Mouse (Mus musculus): ENCODE data around the gene Trp53rka. TPM values are rescaled to one million over a fixed set of nuclear protein-coding genes. Genes with fewer than 3 reads are reported as not detected.

Trp53rka gene
- polyA plus RNA-seq, 1 experiment from 2014 or later, result 42.6 TPM

DNA sequence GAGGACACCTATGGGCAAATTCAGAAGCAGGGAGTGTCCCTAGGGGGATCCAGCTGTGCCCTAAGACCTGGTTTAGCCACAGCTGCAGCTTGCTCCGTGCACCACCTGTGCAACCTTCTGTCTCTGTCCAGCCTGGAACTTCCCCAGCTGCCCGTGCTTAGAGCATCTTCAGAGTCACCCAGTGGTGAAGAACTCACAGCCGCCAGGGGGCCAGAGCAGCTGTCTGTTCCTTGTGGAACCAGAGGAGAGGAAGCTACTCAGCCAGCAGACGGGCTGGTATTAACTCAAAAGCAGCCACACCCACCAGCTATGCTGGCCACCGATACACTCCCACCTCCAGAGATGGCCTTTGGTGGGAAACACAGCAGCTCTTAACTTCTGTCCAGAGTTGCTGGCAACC, 23.0 kb downstream of the Trp53rka start:
- WGBS, result 47% methylated on average over 5 of the region's 5 CpGs
- Histone ChIP-seq H3K4me3 (ENCODE audit: low read length) (no peak overlapping the region), H3K27ac (ENCODE audit: low read depth, low read length) (no peak overlapping the region), H3K36me3 (ENCODE audit: control insufficient read depth, insufficient read depth, low read length) (no peaks in the 10 kb centered on the region), H3K27me3 (replicated peaks; ENCODE audit: control insufficient read depth, insufficient read depth, low read length) (no peaks in the 10 kb centered on the region; the same call in 1 of the 2 replicates), H3K4me2 (ENCODE audit: low read length) (no peak overlapping the region), H3K9ac (ENCODE audit: low read depth, low read length) (no peak overlapping the region), H3K4me1 (ENCODE audit: control insufficient read depth, insufficient read depth, low read depth, low read length) (no peaks in the 10 kb centered on the region; the same call in none of the 2 replicates), H3K9me3 (ENCODE audit: control insufficient read depth, low read length) (no peaks in the 10 kb centered on the region)
- no peak for ATAC-seq

DNA sequence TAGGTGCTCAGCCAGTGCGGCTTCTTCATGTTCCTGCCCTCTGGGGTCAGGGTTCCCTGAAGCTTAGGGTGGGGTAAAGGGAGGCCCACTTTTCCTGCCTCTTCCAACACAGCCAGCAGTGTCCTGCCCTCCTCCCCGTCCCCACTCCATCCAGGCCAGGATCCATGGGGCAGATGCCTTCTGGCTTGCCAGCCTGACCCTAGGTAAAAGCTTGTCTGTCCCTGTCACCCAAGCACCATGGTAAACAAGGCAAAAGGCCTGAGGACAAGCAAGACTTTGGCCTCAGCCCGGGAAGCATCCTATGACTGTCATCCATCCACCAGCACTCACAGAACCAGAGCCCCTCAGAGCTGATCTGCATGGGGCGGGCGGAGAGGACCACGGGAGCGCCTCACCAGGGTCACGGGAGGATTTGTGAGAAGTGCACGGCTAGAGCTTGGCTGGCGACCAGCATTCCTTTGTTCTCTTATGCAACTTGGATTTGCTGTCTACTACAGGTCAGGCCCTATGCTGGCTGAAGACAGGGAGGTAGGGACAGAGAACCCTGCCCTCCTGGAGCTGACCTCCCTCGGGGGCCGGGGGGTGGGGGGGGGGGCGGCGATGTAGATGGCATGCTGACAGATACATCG, 25.2 kb downstream of the Trp53rka start:
- Histone ChIP-seq H3K4me3 (ENCODE audit: low read length) (no peak overlapping the region), H3K27me3 (replicated peaks; ENCODE audit: control insufficient read depth, insufficient read depth, low read length) (no peaks in the 10 kb centered on the region; the same call in 1 of the 2 replicates), H3K9me3 (ENCODE audit: control insufficient read depth, low read length) (no peaks in the 10 kb centered on the region), H3K27ac (ENCODE audit: low read depth, low read length) (no peak overlapping the region), H3K4me2 (ENCODE audit: low read length) (no peak overlapping the region), H3K9ac (ENCODE audit: low read depth, low read length) (no peak overlapping the region), H3K4me1 (ENCODE audit: control insufficient read depth, insufficient read depth, low read depth, low read length) (no peaks in the 10 kb centered on the region; the same call in none of the 2 replicates), H3K36me3 (ENCODE audit: control insufficient read depth, insufficient read depth, low read length) (no peaks in the 10 kb centered on the region)
- WGBS, result 47% methylated on average over 15 of the region's 15 CpGs
- ATAC-seq, result no peak

DNA sequence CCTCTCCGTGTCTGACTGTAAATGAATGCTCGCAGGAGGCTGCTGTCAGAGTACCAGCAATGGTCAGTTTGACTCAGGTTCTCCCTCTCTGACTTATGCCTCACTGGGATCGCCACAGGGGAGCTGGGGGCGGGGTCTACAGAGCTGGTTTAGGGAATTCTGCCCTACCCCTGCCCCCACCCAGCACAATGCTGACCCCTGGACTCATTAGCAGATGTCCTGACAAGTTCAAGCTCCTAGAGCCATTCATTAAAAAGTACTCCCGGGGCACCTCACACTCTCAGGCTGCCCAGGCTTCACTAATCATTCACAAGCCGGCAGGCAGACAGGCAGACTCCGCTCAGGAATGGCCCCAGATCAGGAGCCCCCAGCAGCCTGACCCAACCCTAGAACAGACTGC, 33.5 kb downstream of the Trp53rka start:
- H3K4me2 ChIP-seq (ENCODE audit: low read length), result no peak overlapping the region

DNA sequence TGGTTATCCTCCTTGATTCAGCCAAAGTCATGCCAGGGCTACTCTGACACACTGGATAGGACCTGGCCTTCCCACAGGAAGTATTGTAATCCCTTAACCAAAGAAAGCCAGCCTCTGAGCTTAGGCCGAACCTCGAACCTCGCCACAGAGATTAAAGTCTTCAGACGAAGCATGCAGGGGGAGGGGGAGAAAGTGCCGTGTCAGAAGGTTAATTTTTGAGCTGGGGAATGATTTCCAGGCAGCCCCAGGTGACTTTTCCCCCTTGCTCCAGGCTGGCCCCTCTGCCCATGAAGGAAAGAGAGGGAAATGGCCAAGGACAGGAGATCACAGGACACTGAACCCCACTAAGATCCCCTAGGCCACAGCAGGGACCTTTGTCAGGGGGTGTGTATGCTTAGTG, 34.9 kb downstream of the Trp53rka start:
- Histone ChIP-seq H3K27ac (ENCODE audit: low read depth, low read length) (no peak overlapping the region), H3K36me3 (ENCODE audit: control insufficient read depth, insufficient read depth, low read length) (no peaks in the 10 kb centered on the region), H3K27me3 (replicated peaks; ENCODE audit: control insufficient read depth, insufficient read depth, low read length) (no peaks in the 10 kb centered on the region), H3K9me3 (ENCODE audit: control insufficient read depth, low read length) (no peaks in the 10 kb centered on the region), H3K4me3 (ENCODE audit: low read length) (no peak overlapping the region), H3K9ac (ENCODE audit: low read depth, low read length) (no peak overlapping the region), H3K4me1 (ENCODE audit: control insufficient read depth, insufficient read depth, low read depth, low read length) (no peaks in the 10 kb centered on the region), H3K4me2 (ENCODE audit: low read length) (no peak overlapping the region)
- WGBS, result 74% methylated on average over 5 of the region's 5 CpGs
- ATAC-seq, result no peak

More for the DNA sequence above, 33.5 kb downstream of the Trp53rka start:
- H3K4me3 ChIP-seq (ENCODE audit: low read length), result no peak overlapping the region
- H3K36me3 ChIP-seq (ENCODE audit: control insufficient read depth, insufficient read depth, low read length), result no peaks in the 10 kb centered on the region
- ATAC-seq, result no peak
- H3K4me1 ChIP-seq (ENCODE audit: control insufficient read depth, insufficient read depth, low read depth, low read length), result no peaks in the 10 kb centered on the region
- H3K9me3 ChIP-seq (ENCODE audit: control insufficient read depth, low read length), result no peaks in the 10 kb centered on the region
- H3K9ac ChIP-seq (ENCODE audit: low read depth, low read length), result no peak overlapping the region
- no peaks in the 10 kb centered on the region for H3K27me3 ChIP-seq (replicated peaks; ENCODE audit: control insufficient read depth, insufficient read depth, low read length)
- 27% methylated on average over 7 of the region's 7 CpGs for WGBS
- no peak overlapping the region for H3K27ac ChIP-seq (ENCODE audit: low read depth, low read length)

DNA sequence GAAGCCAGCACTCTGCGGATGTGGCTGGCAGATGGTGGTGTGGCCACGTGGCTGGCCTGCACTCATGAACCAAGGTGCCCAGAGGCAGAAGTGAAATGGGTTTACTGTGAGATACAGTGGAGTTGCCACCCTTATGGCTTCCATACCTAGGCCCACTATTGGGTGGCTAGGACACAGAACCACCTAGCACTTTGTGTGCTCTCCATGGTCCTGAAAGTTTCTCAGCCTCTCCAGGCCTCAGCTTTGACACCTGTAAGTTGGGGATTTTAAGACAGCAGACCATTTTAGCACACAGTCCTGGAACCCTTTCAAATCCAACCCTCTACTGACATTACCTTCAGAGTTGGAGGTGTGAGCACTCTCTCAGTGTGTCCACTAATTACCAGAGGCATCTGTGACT, 36.4 kb downstream of the Trp53rka start:
- Histone ChIP-seq H3K27me3 (replicated peaks; ENCODE audit: control insufficient read depth, insufficient read depth, low read length) (no peaks in the 10 kb centered on the region), H3K4me2 (ENCODE audit: low read length) (no peak overlapping the region), H3K4me3 (ENCODE audit: low read length) (no peak overlapping the region), H3K36me3 (ENCODE audit: control insufficient read depth, insufficient read depth, low read length) (no peaks in the 10 kb centered on the region), H3K4me1 (ENCODE audit: control insufficient read depth, insufficient read depth, low read depth, low read length) (no peaks in the 10 kb centered on the region), H3K9ac (ENCODE audit: low read depth, low read length) (no peak overlapping the region), H3K9me3 (ENCODE audit: control insufficient read depth, low read length) (no peaks in the 10 kb centered on the region), H3K27ac (ENCODE audit: low read depth, low read length) (no peak overlapping the region)
- WGBS, result 66% methylated on average over 2 of the region's 2 CpGs
- ATAC-seq, result no peak

DNA sequence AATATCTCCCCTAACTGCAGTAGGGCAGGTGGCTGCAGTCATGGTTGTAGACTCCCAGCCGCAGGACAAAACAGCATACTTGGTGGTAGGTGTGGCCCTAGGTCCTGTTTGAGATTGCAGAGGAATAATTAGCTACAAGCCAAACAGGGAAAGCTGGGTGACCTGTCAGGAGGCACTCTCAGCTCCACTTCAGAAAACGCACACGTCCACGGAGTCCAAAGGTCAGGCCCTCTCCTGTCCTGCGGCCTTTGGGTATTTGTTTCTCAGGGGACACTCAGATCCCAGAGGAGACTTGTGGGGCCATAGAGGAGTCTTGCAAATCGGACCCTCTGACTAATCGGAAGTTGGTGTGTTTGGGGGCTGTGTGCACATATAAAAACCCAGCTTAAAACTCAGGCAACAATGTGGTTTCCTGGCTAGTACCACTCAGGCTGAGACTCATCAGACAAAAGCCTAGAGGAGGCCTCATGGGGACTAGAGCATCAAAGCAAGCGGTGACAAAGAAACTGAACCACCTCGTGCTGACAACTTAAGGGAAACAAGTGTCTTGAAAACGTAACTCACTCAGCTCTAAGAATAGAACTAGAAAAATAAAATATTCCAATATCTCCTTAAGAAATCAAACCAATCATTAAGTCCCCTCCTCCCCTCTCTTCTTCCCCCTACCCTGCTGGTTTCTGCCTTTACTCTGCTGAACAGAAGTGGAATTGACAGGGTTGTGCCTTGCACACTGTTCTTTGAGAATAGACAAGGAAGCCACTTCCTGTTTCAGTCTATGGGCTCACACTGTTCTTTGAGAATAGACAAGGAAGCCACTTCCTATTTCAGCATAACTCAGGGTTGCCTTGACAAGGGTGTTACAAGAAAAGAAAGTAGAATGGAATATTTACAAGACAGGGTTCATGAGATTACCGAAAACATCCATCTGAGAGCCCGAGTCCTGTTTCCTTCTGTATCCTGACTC, 40.1 kb downstream of the Trp53rka start:
- H3K4me1 ChIP-seq (ENCODE audit: control insufficient read depth, insufficient read depth, low read depth, low read length), result no peaks in the 10 kb centered on the region
- ATAC-seq, result no peak
- no peak overlapping the region for H3K27ac ChIP-seq (ENCODE audit: low read depth, low read length)
- H3K9me3 ChIP-seq (ENCODE audit: control insufficient read depth, low read length), result no peaks in the 10 kb centered on the region
- WGBS, result 81% methylated on average over 12 of the region's 12 CpGs
- no peak overlapping the region for H3K4me2 ChIP-seq (ENCODE audit: low read length)
- H3K36me3 ChIP-seq (ENCODE audit: control insufficient read depth, insufficient read depth, low read length), result no peaks in the 10 kb centered on the region
- no peak overlapping the region for H3K9ac ChIP-seq (ENCODE audit: low read depth, low read length)
- no peak overlapping the region for H3K4me3 ChIP-seq (ENCODE audit: low read length)
- no peaks in the 10 kb centered on the region for H3K27me3 ChIP-seq (replicated peaks; ENCODE audit: control insufficient read depth, insufficient read depth, low read length)

DNA sequence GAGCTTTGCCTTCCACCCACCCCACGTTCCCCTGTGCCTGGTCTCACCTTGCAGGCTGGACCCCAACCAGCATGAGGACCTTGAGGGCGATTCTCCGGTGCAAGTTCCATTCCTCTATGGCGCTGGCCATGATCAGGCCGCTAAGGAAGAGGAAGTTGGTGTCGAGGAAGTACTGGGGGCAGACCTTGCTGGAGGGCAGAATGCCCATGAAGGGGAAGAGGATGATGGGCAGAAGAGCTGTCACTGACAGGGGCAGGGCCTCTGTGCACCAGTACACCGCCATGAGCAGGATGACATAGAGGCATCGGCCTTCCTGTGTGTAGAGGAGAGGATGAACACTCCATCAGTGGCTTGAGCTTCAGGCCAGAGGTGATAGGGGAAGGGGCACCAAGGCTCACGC, 44.6 kb downstream of the Trp53rka start:
- no peaks in the 10 kb centered on the region for H3K36me3 ChIP-seq (ENCODE audit: control insufficient read depth, insufficient read depth, low read length)
- H3K27me3 ChIP-seq (replicated peaks; ENCODE audit: control insufficient read depth, insufficient read depth, low read length), result no peaks in the 10 kb centered on the region
- H3K4me3 ChIP-seq (ENCODE audit: low read length), result no peak overlapping the region
- H3K4me1 ChIP-seq (ENCODE audit: control insufficient read depth, insufficient read depth, low read depth, low read length), result no peaks in the 10 kb centered on the region
- H3K4me2 ChIP-seq (ENCODE audit: low read length), result no peak overlapping the region
- H3K9ac ChIP-seq (ENCODE audit: low read depth, low read length), result no peak overlapping the region
- 91% methylated on average over 9 of the region's 9 CpGs for WGBS
- no peak overlapping the region for H3K27ac ChIP-seq (ENCODE audit: low read depth, low read length)
- ATAC-seq, result no peak
- H3K9me3 ChIP-seq (ENCODE audit: control insufficient read depth, low read length), result no peaks in the 10 kb centered on the region

DNA sequence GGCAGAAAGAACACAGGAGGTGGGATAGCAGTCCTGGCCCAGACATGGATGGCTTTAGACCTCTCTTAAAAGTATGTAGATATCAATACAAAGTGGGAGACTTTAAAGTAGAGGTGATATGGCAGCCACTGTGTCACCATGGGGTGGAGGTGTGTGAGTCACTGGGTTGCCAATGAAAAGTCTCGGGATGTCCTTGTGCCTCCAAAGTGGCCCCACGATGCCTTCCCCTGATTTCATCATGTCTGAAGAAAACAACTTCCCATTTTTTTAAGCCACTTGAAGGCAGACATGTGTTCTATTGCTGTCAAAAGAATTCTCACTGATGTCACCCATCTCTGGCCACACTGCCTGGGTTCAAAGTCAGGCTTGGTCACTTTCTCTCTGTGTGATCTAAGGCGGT, 48.3 kb downstream of the Trp53rka start:
- no peaks in the 10 kb centered on the region for H3K27me3 ChIP-seq (replicated peaks; ENCODE audit: control insufficient read depth, insufficient read depth, low read length)

DNA sequence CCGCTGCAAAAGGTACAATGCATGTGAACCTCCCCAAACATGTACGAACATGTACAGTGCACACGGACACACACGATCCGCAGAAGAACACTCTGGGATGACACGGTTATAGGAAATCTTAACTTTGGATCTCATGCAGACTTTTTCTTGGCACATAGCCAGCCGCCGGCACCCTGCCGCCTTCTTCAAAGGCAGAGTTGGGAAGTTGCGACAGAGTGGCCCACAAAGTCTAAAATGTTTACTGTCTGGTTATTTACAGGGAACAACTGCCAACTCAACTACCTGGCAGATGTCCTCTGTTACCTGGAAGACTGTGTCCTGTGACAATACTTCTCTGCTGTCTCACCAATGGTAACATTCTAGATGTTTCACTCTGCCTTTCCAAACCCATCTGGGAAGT, 50.1 kb downstream of the Trp53rka start:
- no peak overlapping the region for H3K9ac ChIP-seq (ENCODE audit: low read depth, low read length)
- no peak overlapping the region for H3K4me3 ChIP-seq (ENCODE audit: low read length)
- no peaks in the 10 kb centered on the region for H3K4me1 ChIP-seq (ENCODE audit: control insufficient read depth, insufficient read depth, low read depth, low read length)
- H3K9me3 ChIP-seq (ENCODE audit: control insufficient read depth, low read length), result no peaks in the 10 kb centered on the region
- ATAC-seq, result no peak
- WGBS, result 69% methylated on average over 10 of the region's 10 CpGs
- H3K4me2 ChIP-seq (ENCODE audit: low read length), result no peak overlapping the region
- no peak overlapping the region for H3K27ac ChIP-seq (ENCODE audit: low read depth, low read length)
- no peaks in the 10 kb centered on the region for H3K27me3 ChIP-seq (replicated peaks; ENCODE audit: control insufficient read depth, insufficient read depth, low read length)
- H3K36me3 ChIP-seq (ENCODE audit: control insufficient read depth, insufficient read depth, low read length), result no peaks in the 10 kb centered on the region

More for the DNA sequence above, 48.3 kb downstream of the Trp53rka start:
- no peak overlapping the region for H3K4me2 ChIP-seq (ENCODE audit: low read length)
- H3K36me3 ChIP-seq (ENCODE audit: control insufficient read depth, insufficient read depth, low read length), result no peaks in the 10 kb centered on the region
- H3K9me3 ChIP-seq (ENCODE audit: control insufficient read depth, low read length), result no peaks in the 10 kb centered on the region
- H3K9ac ChIP-seq (ENCODE audit: low read depth, low read length), result no peak overlapping the region
- no peak for ATAC-seq
- H3K4me1 ChIP-seq (ENCODE audit: control insufficient read depth, insufficient read depth, low read depth, low read length), result no peaks in the 10 kb centered on the region
- H3K27ac ChIP-seq (ENCODE audit: low read depth, low read length), result no peak overlapping the region
- WGBS, result 93% methylated on average over 3 of the region's 3 CpGs
- H3K4me3 ChIP-seq (ENCODE audit: low read length), result no peak overlapping the region

Data from hindbrain, embryonic 16.5 days (tissue).